Mouse (Mus musculus) hindbrain, embryonic 13.5 days (tissue): ENCODE results near the gene Pde4b. TPM values are rescaled to one million over a fixed set of nuclear protein-coding genes. Genes with fewer than 3 reads are reported as not detected.
A peak's percentile ranks its signal among the peaks of the same experiment; 100 is the strongest.

Source experiments
- ATAC-seq: fragments of 200-750 bp; cut with Nextera tagmentation; 2 replicates; pipeline ENCODE4 v1.8.0; 2017; ENCODE audit warnings: moderate TSS enrichment; ENCODE audit not compliant: low FRiP score
- H3K27ac ChIP-seq: fragments of 300-500 bp; sonication (generic); 2 replicates; pipeline ENCODE4 v1.5.1; 2015; ENCODE audit warnings: inconsistent platforms, mild to moderate bottlenecking, moderate library complexity
- H3K27me3 ChIP-seq: fragments of 300-500 bp; sonication (generic); 2 replicates; pipeline ENCODE4 v1.6.1; 2015; ENCODE audit warnings: mild to moderate bottlenecking, inconsistent platforms
- H3K36me3 ChIP-seq: fragments of 300-500 bp; sonication (generic); 2 replicates; pipeline ENCODE4 v1.6.1; 2015; ENCODE audit warnings: mild to moderate bottlenecking, inconsistent platforms
- H3K4me1 ChIP-seq: fragments of 300-500 bp; sonication (generic); replicated peaks from 2 replicates; pipeline ENCODE4 v1.6.1; 2015; ENCODE audit warnings: inconsistent platforms
- H3K4me2 ChIP-seq: fragments of 300-500 bp; sonication (generic); 2 replicates; pipeline ENCODE4 v1.6.1; 2015; ENCODE audit warnings: inconsistent platforms, mild to moderate bottlenecking, moderate library complexity
- H3K4me3 ChIP-seq: fragments of 300-500 bp; sonication (generic); 2 replicates; pipeline ENCODE4 v1.5.1; 2015; ENCODE audit warnings: mild to moderate bottlenecking, inconsistent platforms
- H3K9ac ChIP-seq: fragments of 300-500 bp; sonication (generic); 2 replicates; pipeline ENCODE4 v1.6.1; 2015; ENCODE audit warnings: mild to moderate bottlenecking, inconsistent platforms
- H3K9me3 ChIP-seq: fragments of 300-500 bp; sonication (generic); 2 replicates; pipeline ENCODE4 v1.6.1; 2016; ENCODE audit warnings: inconsistent platforms
- WGBS: fragments of 180-500 bp; shearing (Covaris S2); methylation state at CpG from one replicate; pipeline ENCODE4 v1.1.7; 2015; 5-methylcytosine and 5-hydroxymethylcytosine counted together
- polyA plus RNA-seq: library from polyadenylated mRNA; unstranded; fragments of >200 nt; fragmentation: Nextera tagmentation; extraction: Ambion mirVana; gene quantifications from 2 replicates; pipeline ENCODE4 v1.2.1, GENCODE M21; 2015

Pde4b gene
- polyA plus RNA-seq, 1 experiment from 2014 or later, result 27.0 TPM

GRCm38 (mm10) chr4:102429730-102430341, 342.5 kb downstream of the Pde4b start:
- H3K4me2 ChIP-seq, result no peak overlapping the region
- H3K36me3 ChIP-seq, result no peaks in the 10 kb centered on the region
- 0 out of 2 replicates have a peak overlapping the region, but pooled peaks have one; percentile 5 for H3K27ac ChIP-seq
- no peaks in the 10 kb centered on the region for H3K27me3 ChIP-seq
- peaks cover 12% of the 10 kb centered on the region for H3K4me1 ChIP-seq
- H3K9me3 ChIP-seq, result no peaks in the 10 kb centered on the region
- 68% methylated on average over 4 of the region's 4 CpGs for WGBS
- H3K4me3 ChIP-seq, result no peak overlapping the region
- no peak for ATAC-seq
- no peak overlapping the region for H3K9ac ChIP-seq

DNA sequence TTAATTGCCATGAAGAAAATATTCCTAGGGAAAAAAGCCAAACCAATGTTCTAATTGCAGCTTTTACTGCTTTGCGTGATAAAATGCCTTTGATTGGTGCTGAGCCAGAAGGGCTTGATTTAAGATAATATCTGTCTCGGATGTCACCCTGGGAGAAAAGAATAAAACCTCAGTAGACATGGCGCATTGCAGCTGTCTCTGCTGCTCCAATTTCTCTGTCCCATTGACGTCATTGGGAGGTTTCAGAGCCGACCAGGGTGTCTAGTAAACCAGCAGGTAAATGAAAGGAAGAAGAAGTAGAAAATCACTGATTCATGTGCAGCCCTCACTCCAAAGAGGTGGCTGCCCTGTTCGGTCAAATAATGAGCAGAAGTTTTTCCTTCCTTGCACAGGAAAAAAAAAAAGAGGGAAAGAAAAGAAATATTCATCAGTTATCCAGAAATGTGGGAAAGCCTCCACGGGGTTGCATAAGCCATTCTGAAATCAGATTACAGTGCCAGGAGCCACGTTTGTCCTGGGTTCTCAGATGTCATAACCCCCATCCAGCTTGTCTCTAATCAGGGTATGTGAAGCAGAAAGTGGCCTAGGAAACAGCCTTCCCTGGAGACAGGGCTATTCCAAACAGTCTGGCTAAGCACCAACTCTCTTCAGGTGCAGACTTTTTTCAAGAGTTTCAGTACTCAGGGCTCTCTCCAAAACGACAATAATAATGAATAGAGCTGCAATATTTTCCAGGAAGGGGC, 344.9 kb downstream of the Pde4b start:
- 0 out of 2 replicates have a peak overlapping the region, but pooled peaks have one; percentile 12 for H3K27ac ChIP-seq
- WGBS, result 50% methylated on average over 9 of the region's 9 CpGs
- no peaks in the 10 kb centered on the region for H3K9me3 ChIP-seq
- H3K9ac ChIP-seq, result no peak overlapping the region
- no peak overlapping the region for H3K4me3 ChIP-seq
- peaks cover 10% of the 10 kb centered on the region for H3K4me1 ChIP-seq
- H3K27me3 ChIP-seq, result no peaks in the 10 kb centered on the region
- no peak overlapping the region; the same call in 1 of the 2 replicates for H3K4me2 ChIP-seq
- H3K36me3 ChIP-seq, result no peaks in the 10 kb centered on the region
- ATAC-seq, result no peak

DNA sequence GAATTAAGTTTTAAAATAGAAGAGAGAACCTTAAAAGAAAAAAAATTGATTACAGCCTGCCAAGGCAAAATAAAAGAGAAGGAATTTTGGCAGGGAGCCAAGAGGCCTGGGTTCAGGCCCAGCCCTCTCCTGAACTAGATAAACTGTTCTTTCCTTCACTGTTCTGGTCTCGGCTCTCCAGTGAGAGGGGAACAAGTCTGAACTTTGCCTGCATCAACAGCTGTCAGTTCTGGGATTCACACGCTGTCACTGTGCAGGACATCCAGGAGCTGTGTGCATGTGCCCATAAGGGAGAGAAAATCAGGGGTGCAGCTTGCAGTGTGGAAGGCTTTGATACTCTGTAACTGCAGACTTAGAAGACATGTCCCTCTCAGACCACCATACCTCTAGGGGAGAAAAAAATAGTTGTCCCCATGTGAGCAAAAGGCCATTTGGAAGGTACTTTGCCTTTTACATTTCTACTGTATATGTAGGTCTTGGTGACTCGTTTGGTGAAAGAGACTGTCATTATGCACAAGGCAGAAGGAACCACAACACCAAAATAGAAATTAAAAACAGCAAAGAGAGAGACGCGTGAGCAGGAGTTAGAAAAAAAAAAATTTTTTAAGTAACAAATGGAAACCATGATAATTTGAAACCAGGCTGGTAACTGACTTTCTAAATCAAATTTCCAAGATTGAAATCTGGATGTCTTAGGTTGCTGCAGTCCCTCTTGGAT, 352.2 kb downstream of the Pde4b start:
- Histone ChIP-seq H3K36me3 (no peaks in the 10 kb centered on the region), H3K27ac (no peak overlapping the region), H3K27me3 (no peaks in the 10 kb centered on the region), H3K9me3 (no peaks in the 10 kb centered on the region), H3K4me3 (no peak overlapping the region), H3K4me1 (peaks cover 4% of the 10 kb centered on the region; the same call in 1 of the 2 replicates), H3K4me2 (no peak overlapping the region), H3K9ac (no peak overlapping the region)
- WGBS, result 63% methylated on average over 5 of the region's 5 CpGs
- no peak for ATAC-seq

DNA sequence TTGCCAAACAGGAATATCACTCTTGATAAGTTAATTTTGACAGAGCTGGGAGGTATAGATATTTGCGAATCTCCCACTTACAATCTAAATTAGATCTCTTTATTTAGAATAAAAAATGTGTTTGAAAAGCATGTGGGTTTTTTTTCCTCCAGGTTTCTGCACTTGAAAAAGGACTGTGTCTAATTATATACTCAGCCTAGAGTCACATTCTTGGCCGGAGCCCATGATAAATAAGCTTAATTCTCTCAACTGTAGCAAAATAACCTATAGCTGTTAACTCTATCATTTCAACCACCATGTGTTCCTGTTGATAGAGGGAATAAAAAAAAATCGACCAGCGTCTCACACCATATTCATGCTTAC, 352.8 kb downstream of the Pde4b start:
- Histone ChIP-seq H3K27ac (no peak overlapping the region), H3K9ac (no peak overlapping the region), H3K4me3 (no peak overlapping the region), H3K27me3 (no peaks in the 10 kb centered on the region), H3K4me1 (peaks cover 4% of the 10 kb centered on the region; the same call in 1 of the 2 replicates), H3K9me3 (no peaks in the 10 kb centered on the region), H3K4me2 (no peak overlapping the region), H3K36me3 (no peaks in the 10 kb centered on the region)
- 65% methylated on average over 4 of the region's 4 CpGs for WGBS
- ATAC-seq, result no peak

- Histone ChIP-seq H3K4me3 (no peak overlapping the region), H3K9me3 (no peaks in the 10 kb centered on the region), H3K4me2 (no peak overlapping the region), H3K27me3 (no peaks in the 10 kb centered on the region), H3K36me3 (no peaks in the 10 kb centered on the region), H3K27ac (no peak overlapping the region), H3K4me1 (peaks cover 4% of the 10 kb centered on the region; the same call in 1 of the 2 replicates), H3K9ac (no peak overlapping the region)
- no peak for ATAC-seq
- 70% methylated on average over 5 of the region's 5 CpGs for WGBS
These were observed 356.2 kb downstream of the Pde4b start for GRCm38 (mm10) chr4:102443533-102443932.

GRCm38 (mm10) chr4:102444501-102444900, 357.2 kb downstream of the Pde4b start:
- Histone ChIP-seq H3K9me3 (no peaks in the 10 kb centered on the region), H3K4me3 (no peak overlapping the region), H3K9ac (no peak overlapping the region), H3K27me3 (no peaks in the 10 kb centered on the region), H3K36me3 (no peaks in the 10 kb centered on the region), H3K4me1 (peaks cover 1% of the 10 kb centered on the region; the same call in 1 of the 2 replicates), H3K4me2 (no peak overlapping the region), H3K27ac (no peak overlapping the region)
- 62% methylated on average over 3 of the region's 3 CpGs for WGBS
- ATAC-seq, result no peak

GRCm38 (mm10) chr4:102446160-102446945, 359.0 kb downstream of the Pde4b start:
- no peak overlapping the region for H3K4me2 ChIP-seq
- 77% methylated on average over 8 of the region's 8 CpGs for WGBS
- no peaks in the 10 kb centered on the region for H3K9me3 ChIP-seq
- no peaks in the 10 kb centered on the region for H3K27me3 ChIP-seq
- no peak overlapping the region for H3K9ac ChIP-seq
- 0 out of 2 replicates have a peak overlapping the region, but pooled peaks have one; percentile 48 for H3K27ac ChIP-seq
- no peaks in the 10 kb centered on the region for H3K36me3 ChIP-seq
- H3K4me3 ChIP-seq, result no peak overlapping the region
- ATAC-seq, result no peak
- no peaks in the 10 kb centered on the region for H3K4me1 ChIP-seq

DNA sequence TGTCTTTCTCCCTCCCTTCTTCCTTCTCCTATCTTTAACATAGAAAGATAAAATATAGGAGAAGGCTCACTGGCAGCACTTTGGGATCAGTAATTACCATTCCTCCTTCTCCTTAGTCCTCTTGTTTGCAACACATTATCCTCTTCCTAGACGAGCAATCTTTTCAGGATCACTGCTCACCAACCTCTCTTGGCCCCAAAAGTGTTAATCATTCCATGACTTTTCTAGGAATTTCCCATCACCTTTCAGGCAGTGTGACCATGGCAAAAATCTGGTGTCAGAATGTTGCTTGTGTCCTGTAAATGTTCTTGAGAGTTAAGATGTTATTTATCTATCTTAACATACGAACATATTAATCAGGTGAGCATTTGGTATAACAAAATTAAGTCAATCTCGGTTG, 369.1 kb downstream of the Pde4b start:
- no peak overlapping the region for H3K4me3 ChIP-seq
- H3K36me3 ChIP-seq, result no peaks in the 10 kb centered on the region
- H3K27ac ChIP-seq, result no peak overlapping the region
- no peak for ATAC-seq
- WGBS, result 71% methylated on average over 3 of the region's 3 CpGs
- no peak overlapping the region for H3K9ac ChIP-seq
- no peak overlapping the region for H3K4me2 ChIP-seq
- H3K4me1 ChIP-seq, result no peaks in the 10 kb centered on the region
- H3K9me3 ChIP-seq, result no peaks in the 10 kb centered on the region
- H3K27me3 ChIP-seq, result no peaks in the 10 kb centered on the region

- ATAC-seq, result no peak
- no peak overlapping the region for H3K27ac ChIP-seq
- no peak overlapping the region for H3K4me3 ChIP-seq
- no peaks in the 10 kb centered on the region for H3K36me3 ChIP-seq
- whole genome bisulfite sequencing, result 72% methylated on average over 5 of the region's 5 CpGs
- no peaks in the 10 kb centered on the region for H3K27me3 ChIP-seq
- no peak overlapping the region for H3K9ac ChIP-seq
- H3K4me2 ChIP-seq, result no peak overlapping the region
- no peaks in the 10 kb centered on the region for H3K9me3 ChIP-seq
- no peaks in the 10 kb centered on the region for H3K4me1 ChIP-seq
These were observed 372.1 kb downstream of the Pde4b start for GRCm38 (mm10) chr4:102459216-102459999.

GRCm38 (mm10) chr4:102478104-102478503, 390.8 kb downstream of the Pde4b start:
- no peaks in the 10 kb centered on the region for H3K9me3 ChIP-seq
- WGBS, result 31% methylated on average over 3 of the region's 3 CpGs
- no peak for ATAC-seq
- H3K4me2 ChIP-seq, result no peak overlapping the region
- H3K27ac ChIP-seq, result no peak overlapping the region
- no peaks in the 10 kb centered on the region for H3K36me3 ChIP-seq
- H3K9ac ChIP-seq, result no peak overlapping the region
- H3K27me3 ChIP-seq, result no peaks in the 10 kb centered on the region
- peaks cover 9% of the 10 kb centered on the region; the same call in 1 of the 2 replicates for H3K4me1 ChIP-seq
- no peak overlapping the region for H3K4me3 ChIP-seq

GRCm38 (mm10) chr4:102478860-102479259, 391.5 kb downstream of the Pde4b start:
- Histone ChIP-seq H3K9ac (no peak overlapping the region), H3K36me3 (no peaks in the 10 kb centered on the region), H3K9me3 (no peaks in the 10 kb centered on the region), H3K4me1 (peaks cover 15% of the 10 kb centered on the region; the same call in 1 of the 2 replicates), H3K27ac (no peak overlapping the region), H3K27me3 (no peaks in the 10 kb centered on the region), H3K4me3 (no peak overlapping the region), H3K4me2 (no peak overlapping the region)
- ATAC-seq, result no peak
- 76% methylated on average over 7 of the region's 7 CpGs for WGBS
